Mouse (Mus musculus) CD4-positive helper T cell, adult 2 months (primary cell): ENCODE measurements around the gene Kdm4d.
"Not testable (repeated sequence)": the region's sequence is repeated elsewhere in the genome, so short reads cannot be mapped to it uniquely, and the experiment has no call there.

Experiments used
- DNase-seq: peaks from one replicate; pipeline ENCODE4 v3.0.0-alpha.2; 2012; ENCODE audit warnings: low read depth, missing footprints, low spot score

Gene Kdm4d

GRCm38 (mm10) chr9:14500023-14500915 lies at the start of gene Kdm4d, which contains the start of gene Cwc15:
TSS of gene Kdm4d (minus strand) at chr9:14500482.
TSS of gene Cwc15 (plus strand) at chr9:14500617.
- peak; percentile 98 for DNase-seq

GRCm38 (mm10) chr9:14548366-14548761 lies 48.1 kb upstream of the Kdm4d start:
- peak; percentile 6 for DNase-seq

GRCm38 (mm10) chr9:14547584-14548365 lies 47.5 kb upstream of the Kdm4d start:
- DNase-seq: peak; percentile 9

- DNase-seq: no peak
Observed at GRCm38 (mm10) chr9:14544034-14544757, 43.9 kb upstream of the Kdm4d start.

DNA sequence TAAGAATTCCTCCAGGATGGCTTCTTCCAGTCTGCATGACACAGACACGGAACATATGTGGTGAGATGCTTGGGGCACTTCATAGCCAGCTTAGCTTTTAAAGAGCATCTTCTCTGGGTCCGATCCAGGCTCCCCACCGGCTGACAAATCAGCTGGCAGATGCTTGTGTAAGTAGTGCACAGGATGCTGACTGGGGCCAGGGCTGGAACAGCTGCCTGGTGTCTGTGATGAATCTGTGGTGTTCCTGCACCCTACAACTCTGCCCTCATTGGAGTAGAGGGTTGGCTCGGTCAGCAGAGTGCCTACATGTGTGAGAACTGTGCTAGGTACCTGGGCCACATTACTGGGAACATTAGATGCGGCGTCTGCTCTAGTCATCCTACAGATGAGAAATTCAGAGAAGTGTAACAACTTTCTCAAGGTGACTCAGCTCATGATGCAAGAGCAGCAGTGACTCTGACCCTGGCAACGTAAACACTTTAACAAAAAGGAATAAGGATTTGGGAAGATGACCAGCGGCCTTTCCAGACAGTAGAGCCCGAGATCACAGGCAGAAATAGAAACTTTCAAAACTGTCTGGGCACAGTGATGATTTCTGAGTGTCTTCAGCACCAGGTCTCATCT lies 34.7 kb upstream of the Kdm4d start:
- DNase-seq: no peak

GRCm38 (mm10) chr9:14533659-14534058 lies 33.4 kb upstream of the Kdm4d start:
- no peak for DNase-seq

DNA sequence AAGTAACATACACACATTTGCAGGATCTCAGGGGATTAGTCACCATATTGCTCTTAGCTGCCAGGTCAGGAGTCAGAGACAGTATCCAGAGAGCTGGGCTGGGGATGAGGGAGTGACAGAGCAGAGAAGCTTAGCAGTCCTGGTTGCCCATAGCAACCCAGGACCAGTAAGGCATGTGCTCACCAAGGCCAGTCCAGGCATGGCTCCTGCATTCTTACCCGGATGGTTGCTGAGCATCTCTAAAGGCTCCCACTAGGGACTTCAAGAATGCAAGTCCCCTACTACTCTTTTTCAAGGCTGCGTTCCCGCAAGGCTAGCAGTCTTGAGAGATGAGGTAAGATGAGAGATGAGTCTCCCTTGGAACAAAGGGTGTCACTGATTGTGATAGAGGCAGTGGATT lies 32.0 kb upstream of the Kdm4d start:
- no peak for DNase-seq

- DNase-seq: no peak
Observed at GRCm38 (mm10) chr9:14530004-14530403, 29.7 kb upstream of the Kdm4d start.

DNA sequence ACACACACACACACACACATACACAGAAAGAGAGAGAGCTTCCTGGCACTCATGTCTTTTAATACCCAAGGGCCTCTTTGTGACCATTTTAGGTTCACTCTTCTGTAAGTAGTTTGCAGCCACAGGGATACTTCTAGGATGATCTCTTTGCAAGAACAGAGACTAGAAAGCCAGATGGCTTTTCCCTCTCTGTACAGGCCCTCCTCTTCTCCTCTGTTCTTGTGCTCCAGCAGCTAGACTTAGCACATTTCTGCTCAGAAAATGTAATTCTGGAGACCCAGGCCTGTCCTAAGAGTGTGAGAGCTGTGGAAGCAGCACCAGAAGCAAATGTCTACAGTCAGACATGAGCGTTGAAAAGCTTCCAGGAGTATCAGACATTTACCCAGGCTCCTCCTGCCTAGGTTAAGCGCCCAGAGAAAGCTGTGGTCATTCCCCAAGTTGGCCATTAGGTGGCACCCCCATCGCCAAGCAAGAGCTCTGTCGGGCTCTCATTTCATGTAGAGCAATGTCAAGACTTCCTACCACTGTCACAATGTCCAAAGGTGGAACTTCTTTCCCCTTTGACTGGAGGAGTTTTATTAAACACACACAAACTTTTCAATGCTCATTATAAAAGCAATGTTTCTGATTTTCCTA lies 23.2 kb upstream of the Kdm4d start:
- DNase-seq: peak; percentile 70

DNA sequence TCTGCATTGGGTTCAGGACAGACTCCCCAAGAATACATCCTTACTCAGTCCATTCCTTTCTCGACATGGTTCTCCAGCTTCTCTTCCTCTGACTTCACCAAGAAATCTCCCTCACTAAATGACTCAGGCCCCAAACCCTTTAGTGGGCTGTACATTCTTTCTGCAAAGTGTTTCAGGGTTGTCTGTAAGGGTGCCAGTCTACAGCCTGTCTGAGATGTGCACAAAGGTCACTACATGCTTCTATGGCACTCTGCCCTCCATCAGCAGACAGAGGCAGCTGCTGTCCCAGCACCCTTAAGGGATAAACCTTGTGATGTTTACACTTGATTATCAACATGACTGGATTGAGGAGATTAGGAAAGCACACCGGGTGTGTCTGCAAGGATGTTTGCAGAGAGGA lies 21.4 kb upstream of the Kdm4d start:
- DNase-seq: no peak

DNA sequence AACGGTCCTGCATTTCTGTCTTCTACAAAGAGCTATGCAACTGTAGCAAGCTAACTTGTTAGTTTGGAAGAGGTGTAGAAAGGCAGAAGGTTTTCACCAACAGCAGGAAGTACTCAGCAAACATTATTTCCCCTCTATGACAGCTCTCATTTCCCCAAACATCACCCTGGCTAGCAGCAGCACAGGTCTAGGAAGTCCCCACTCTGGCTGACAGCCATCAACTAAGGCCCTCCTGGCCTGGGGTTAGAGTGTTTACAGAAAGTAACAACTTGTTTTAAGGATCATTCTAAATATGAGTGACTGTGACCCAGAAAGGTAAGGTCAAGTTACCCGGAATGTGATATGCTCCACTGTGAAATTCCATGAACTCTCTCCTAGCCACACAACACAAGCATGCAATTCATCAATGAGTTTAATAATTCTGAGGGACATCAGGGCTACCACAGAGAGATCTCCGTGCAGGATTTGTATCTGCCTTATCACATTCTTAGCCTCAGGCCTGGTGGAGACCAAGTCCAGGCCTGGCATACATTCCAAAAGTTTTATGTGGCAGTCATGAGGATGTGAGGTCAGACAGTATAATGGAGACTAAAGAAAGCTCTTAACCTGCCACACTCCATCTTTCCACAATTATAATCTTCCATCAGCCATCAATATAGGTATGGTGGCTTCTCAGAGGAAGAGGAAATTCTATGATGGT lies 20.8 kb upstream of the Kdm4d start:
- DNase-seq: no peak

- DNase-seq: no peak
Observed at GRCm38 (mm10) chr9:14518105-14518504, 17.8 kb upstream of the Kdm4d start.

DNA sequence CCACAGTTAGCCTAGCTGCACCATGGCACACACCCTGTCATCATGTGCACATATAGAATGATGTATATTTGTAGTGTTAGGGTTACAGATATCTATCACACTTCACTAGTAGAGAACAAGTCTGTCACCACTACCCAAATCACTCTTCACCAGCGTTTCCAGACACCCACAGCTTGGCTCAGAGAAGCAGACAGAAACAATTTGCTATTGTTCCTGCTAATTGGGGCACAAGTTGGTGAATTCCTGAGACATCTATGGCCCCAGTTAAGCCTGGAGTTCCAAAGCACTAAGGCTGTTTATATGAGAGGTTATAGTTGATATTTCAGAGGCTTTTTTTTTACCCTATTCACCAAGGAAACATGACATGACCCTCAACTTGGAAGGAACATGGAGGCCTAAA lies 17.0 kb upstream of the Kdm4d start:
- no peak for DNase-seq

- no peak for DNase-seq
Observed at GRCm38 (mm10) chr9:14512633-14513445, 12.6 kb upstream of the Kdm4d start.

- DNase-seq: no peak
Observed at GRCm38 (mm10) chr9:14500916-14501424, 688 bp upstream of the Kdm4d start.

- DNase-seq: peak; percentile 84
Observed at GRCm38 (mm10) chr9:14498896-14499705, 1.2 kb downstream of the Kdm4d start.

DNA sequence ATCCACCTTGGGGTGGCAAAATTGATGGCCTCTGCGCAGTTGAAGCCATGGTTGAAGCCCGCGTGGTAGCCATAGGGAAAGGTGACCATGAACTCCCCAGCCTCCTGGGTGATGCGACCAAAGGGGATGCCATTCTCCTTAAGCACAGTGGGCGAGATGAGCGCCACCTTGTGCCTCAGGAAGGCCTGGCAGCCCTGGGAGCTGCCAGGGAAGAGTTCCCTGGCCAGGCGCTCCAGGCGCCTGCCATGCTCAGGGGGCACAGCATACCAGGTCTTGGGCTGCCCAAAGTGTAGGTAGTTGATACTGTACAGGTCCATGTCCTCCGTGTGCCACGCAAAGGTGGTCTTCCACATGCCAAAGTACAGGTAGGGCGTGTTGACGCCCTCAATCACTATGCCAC lies 36.6 kb downstream of the Kdm4d start:
- DNase-seq: not testable (repeated sequence)

DNA sequence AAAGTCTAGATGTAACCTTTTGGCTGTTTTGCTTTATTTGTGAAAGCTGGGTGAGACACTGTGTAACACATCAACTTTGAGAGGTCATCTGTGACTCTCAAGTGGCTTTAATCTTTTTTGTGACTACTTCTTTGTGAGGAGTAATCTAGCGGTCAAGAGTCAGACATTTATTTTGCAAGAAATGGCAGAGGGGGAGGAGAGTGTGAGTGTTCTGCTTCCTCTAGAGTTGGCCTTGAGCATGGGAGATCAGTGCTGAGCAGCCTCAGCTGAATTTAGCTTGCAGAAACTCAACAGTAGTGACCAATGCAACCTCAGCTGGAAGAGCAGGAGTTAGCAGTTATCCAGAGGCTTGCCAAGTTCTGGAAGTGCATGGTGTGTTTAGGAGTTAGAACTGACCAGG lies 37.7 kb downstream of the Kdm4d start:
- not testable (repeated sequence) for DNase-seq
